Mouse (Mus musculus): ENCODE data around the gene St8sia6. TPM values are rescaled to one million over a fixed set of nuclear protein-coding genes. Genes with fewer than 3 reads are reported as not detected.
"Not testable (repeated sequence)": the region's sequence is repeated elsewhere in the genome, so short reads cannot be mapped to it uniquely, and the experiment has no call there.

St8sia6 gene
- polyA plus RNA-seq, 1 experiment from 2014 or later, result 1.2 TPM

- ATAC-seq (ENCODE audit: low FRiP score, low read depth), result no peak
- no peak overlapping the region for H3K9ac ChIP-seq
- H3K4me3 ChIP-seq, result no peak overlapping the region
- H3K4me1 ChIP-seq, result no peaks in the 10 kb centered on the region
- no peaks in the 10 kb centered on the region for H3K36me3 ChIP-seq
- H3K4me2 ChIP-seq (replicated peaks), result no peak overlapping the region
- H3K27ac ChIP-seq, result no peak overlapping the region
- WGBS, result 46% methylated on average over 1 of the region's 1 CpGs
- H3K27me3 ChIP-seq, result peaks cover 37% of the 10 kb centered on the region
- H3K9me3 ChIP-seq, result no peaks in the 10 kb centered on the region
These were observed 4.5 kb downstream of the St8sia6 start for GRCm38 (mm10) chr2:13789365-13789764.

- Histone ChIP-seq H3K4me2 (replicated peaks) (no peak overlapping the region), H3K36me3 (no peaks in the 10 kb centered on the region), H3K4me1 (no peaks in the 10 kb centered on the region), H3K27ac (no peak overlapping the region), H3K27me3 (peaks cover 15% of the 10 kb centered on the region), H3K4me3 (no peak overlapping the region), H3K9me3 (no peaks in the 10 kb centered on the region), H3K9ac (no peak overlapping the region)
- 71% methylated on average over 1 of the region's 1 CpGs for WGBS
- no peak for ATAC-seq (ENCODE audit: low FRiP score, low read depth)
These were observed 7.2 kb downstream of the St8sia6 start for GRCm38 (mm10) chr2:13786577-13787168.

GRCm38 (mm10) chr2:13785992-13786391, 7.9 kb downstream of the St8sia6 start:
- H3K36me3 ChIP-seq; H3K9me3 ChIP-seq; H3K9ac ChIP-seq; H3K4me3 ChIP-seq; H3K4me2 ChIP-seq (replicated peaks); ATAC-seq (ENCODE audit: low FRiP score, low read depth); H3K4me1 ChIP-seq; H3K27ac ChIP-seq: not testable (repeated sequence)
- 68% methylated on average over 3 of the region's 3 CpGs for WGBS
- H3K27me3 ChIP-seq, result 0 out of 2 replicates have a peak, but pooled peaks cover 10% of the 10 kb centered on the region

- Histone ChIP-seq H3K36me3 (no peaks in the 10 kb centered on the region), H3K27ac (no peak overlapping the region), H3K27me3 (0 out of 2 replicates have a peak, but pooled peaks cover 7% of the 10 kb centered on the region), H3K4me1 (no peaks in the 10 kb centered on the region), H3K9ac (no peak overlapping the region), H3K4me2 (replicated peaks) (no peak overlapping the region), H3K9me3 (no peaks in the 10 kb centered on the region), H3K4me3 (no peak overlapping the region)
- ATAC-seq (ENCODE audit: low FRiP score, low read depth), result no peak
- 80% methylated on average over 2 of the region's 2 CpGs for WGBS
These were observed 8.6 kb downstream of the St8sia6 start for GRCm38 (mm10) chr2:13785247-13785646.

GRCm38 (mm10) chr2:13784448-13784847, 9.4 kb downstream of the St8sia6 start:
- Histone ChIP-seq H3K9ac (no peak overlapping the region), H3K4me2 (replicated peaks) (no peak overlapping the region), H3K4me1 (no peaks in the 10 kb centered on the region), H3K27ac (no peak overlapping the region), H3K4me3 (no peak overlapping the region), H3K27me3 (0 out of 2 replicates have a peak, but pooled peaks cover under 1% of the 10 kb centered on the region), H3K9me3 (no peaks in the 10 kb centered on the region), H3K36me3 (no peaks in the 10 kb centered on the region)
- 46% methylated on average over 1 of the region's 1 CpGs for WGBS
- no peak for ATAC-seq (ENCODE audit: low FRiP score, low read depth)

- ATAC-seq (ENCODE audit: low FRiP score, low read depth), result no peak
- no peak overlapping the region for H3K4me2 ChIP-seq (replicated peaks)
- no peaks in the 10 kb centered on the region for H3K27me3 ChIP-seq
- H3K27ac ChIP-seq, result no peak overlapping the region
- H3K9me3 ChIP-seq, result no peaks in the 10 kb centered on the region
- H3K36me3 ChIP-seq, result no peaks in the 10 kb centered on the region
- no peak overlapping the region for H3K4me3 ChIP-seq
- no peak overlapping the region for H3K9ac ChIP-seq
- no peaks in the 10 kb centered on the region for H3K4me1 ChIP-seq
These were observed 16.8 kb downstream of the St8sia6 start for GRCm38 (mm10) chr2:13777032-13777431.

GRCm38 (mm10) chr2:13776453-13776852, 17.4 kb downstream of the St8sia6 start:
- Histone ChIP-seq H3K4me1 (no peaks in the 10 kb centered on the region), H3K36me3 (no peaks in the 10 kb centered on the region), H3K27ac (no peak overlapping the region), H3K9ac (no peak overlapping the region), H3K4me2 (replicated peaks) (no peak overlapping the region), H3K9me3 (no peaks in the 10 kb centered on the region), H3K27me3 (no peaks in the 10 kb centered on the region), H3K4me3 (no peak overlapping the region)
- WGBS, result 82% methylated on average over 1 of the region's 1 CpGs
- ATAC-seq (ENCODE audit: low FRiP score, low read depth), result no peak

GRCm38 (mm10) chr2:13775056-13775455, 18.8 kb downstream of the St8sia6 start:
- WGBS, result 85% methylated on average over 3 of the region's 3 CpGs
- Histone ChIP-seq H3K9ac (no peak overlapping the region), H3K4me3 (no peak overlapping the region), H3K4me2 (replicated peaks) (no peak overlapping the region), H3K27me3 (no peaks in the 10 kb centered on the region), H3K9me3 (no peaks in the 10 kb centered on the region), H3K36me3 (no peaks in the 10 kb centered on the region), H3K27ac (no peak overlapping the region), H3K4me1 (no peaks in the 10 kb centered on the region)
- ATAC-seq (ENCODE audit: low FRiP score, low read depth), result no peak

- Histone ChIP-seq H3K4me1 (no peaks in the 10 kb centered on the region), H3K36me3 (no peaks in the 10 kb centered on the region), H3K9me3 (no peaks in the 10 kb centered on the region), H3K4me3 (no peak overlapping the region), H3K27me3 (no peaks in the 10 kb centered on the region), H3K4me2 (replicated peaks) (no peak overlapping the region), H3K27ac (no peak overlapping the region), H3K9ac (no peak overlapping the region)
- no peak for ATAC-seq (ENCODE audit: low FRiP score, low read depth)
- WGBS, result 65% methylated on average over 5 of the region's 5 CpGs
These were observed 25.3 kb downstream of the St8sia6 start for GRCm38 (mm10) chr2:13768524-13768923.

- Histone ChIP-seq H3K4me2 (replicated peaks) (no peak overlapping the region), H3K36me3 (no peaks in the 10 kb centered on the region), H3K4me1 (no peaks in the 10 kb centered on the region), H3K9ac (no peak overlapping the region), H3K27ac (no peak overlapping the region), H3K4me3 (no peak overlapping the region), H3K27me3 (no peaks in the 10 kb centered on the region), H3K9me3 (no peaks in the 10 kb centered on the region)
- ATAC-seq (ENCODE audit: low FRiP score, low read depth), result no peak; the same call in 1 of the 2 replicates
- WGBS, result 72% methylated on average over 9 of the region's 9 CpGs
These were observed 26.1 kb downstream of the St8sia6 start for GRCm38 (mm10) chr2:13767532-13768411.

- no peak overlapping the region for H3K4me3 ChIP-seq
- no peak overlapping the region for H3K27ac ChIP-seq
- H3K36me3 ChIP-seq, result no peaks in the 10 kb centered on the region
- ATAC-seq (ENCODE audit: low FRiP score, low read depth), result no peak
- H3K4me1 ChIP-seq, result no peaks in the 10 kb centered on the region
- no peaks in the 10 kb centered on the region for H3K27me3 ChIP-seq
- no peak overlapping the region for H3K9ac ChIP-seq
- H3K4me2 ChIP-seq (replicated peaks), result no peak overlapping the region
- no peaks in the 10 kb centered on the region for H3K9me3 ChIP-seq
These were observed 33.5 kb downstream of the St8sia6 start for GRCm38 (mm10) chr2:13760366-13760765.

GRCm38 (mm10) chr2:13757412-13757811, 36.5 kb downstream of the St8sia6 start:
- no peak overlapping the region for H3K4me2 ChIP-seq (replicated peaks)
- H3K9me3 ChIP-seq, result no peaks in the 10 kb centered on the region
- H3K4me1 ChIP-seq, result no peaks in the 10 kb centered on the region
- no peaks in the 10 kb centered on the region for H3K36me3 ChIP-seq
- no peaks in the 10 kb centered on the region for H3K27me3 ChIP-seq
- WGBS, result 80% methylated on average over 7 of the region's 7 CpGs
- ATAC-seq (ENCODE audit: low FRiP score, low read depth), result no peak
- no peak overlapping the region for H3K27ac ChIP-seq
- no peak overlapping the region for H3K4me3 ChIP-seq
- H3K9ac ChIP-seq, result no peak overlapping the region
